Mouse (Mus musculus) cerebellum, postnatal 36 days (tissue): ENCODE data around the gene Stpg4.

Experiments used
- DNase-seq, 2 experiments: peaks; one replicate each; pipeline ENCODE4 v3.0.0; 2021 to 2022; ENCODE audit warnings: mixed read lengths in 2 of 2

Gene Stpg4

GRCm38 (mm10) chr17:87350471-87351240 is 76.9 kb downstream of the Stpg4 start:
- DNase-seq, result no peak

- no peak for DNase-seq
Measured at GRCm38 (mm10) chr17:87349575-87349974, 78.0 kb downstream of the Stpg4 start.

GRCm38 (mm10) chr17:87349069-87349468 is 78.5 kb downstream of the Stpg4 start:
- no peak for DNase-seq

- no peak for DNase-seq
Measured at GRCm38 (mm10) chr17:87348353-87348752, 79.2 kb downstream of the Stpg4 start.

GRCm38 (mm10) chr17:87345252-87345593 is 82.3 kb downstream of the Stpg4 start:
- DNase-seq, result no peak

GRCm38 (mm10) chr17:87344441-87345251 is 82.9 kb downstream of the Stpg4 start:
- DNase-seq, result no peak

- DNase-seq, result no peak
Measured at GRCm38 (mm10) chr17:87343060-87343703, 84.4 kb downstream of the Stpg4 start.
